Mouse (Mus musculus) midbrain, embryonic 14.5 days (tissue): ENCODE measurements around the gene Foxs1. TPM values are rescaled to one million over a fixed set of nuclear protein-coding genes. Genes with fewer than 3 reads are reported as not detected.
A peak's percentile ranks its signal among the peaks of the same experiment; 100 is the strongest.

Experiments
- ATAC-seq: fragments of 200-750 bp; cut with Nextera tagmentation; 2 replicates; pipeline ENCODE4 v1.8.0; 2017; ENCODE audit warnings: moderate number of reproducible peaks, moderate library complexity; ENCODE audit not compliant: low FRiP score, low TSS enrichment
- DNase-seq: peaks from one replicate; pipeline ENCODE4 v3.0.0-alpha.2; 2015
- H3K27ac ChIP-seq: fragments of 300-500 bp; sonication (generic); replicated peaks from 2 replicates; pipeline ENCODE4 v1.5.1; 2014; ENCODE audit warnings: mild to moderate bottlenecking, low read depth, low read length, moderate library complexity
- H3K27me3 ChIP-seq: fragments of 300-500 bp; sonication (generic); 2 replicates; pipeline ENCODE4 v1.6.1; 2014; ENCODE audit warnings: low read length, control low read depth, mixed read lengths; ENCODE audit not compliant: control insufficient read depth, insufficient read depth
- H3K36me3 ChIP-seq: fragments of 300-500 bp; sonication (generic); 2 replicates; pipeline ENCODE4 v1.6.1; 2014; ENCODE audit warnings: low read length, control low read depth; ENCODE audit not compliant: control insufficient read depth, insufficient read depth
- H3K4me1 ChIP-seq: fragments of 300-500 bp; sonication (generic); 2 replicates; pipeline ENCODE4 v1.6.1; 2014; ENCODE audit warnings: mild to moderate bottlenecking, antibody characterized with exemption, low read length, control low read depth; ENCODE audit not compliant: control insufficient read depth, insufficient read depth
- H3K4me2 ChIP-seq: fragments of 300-500 bp; sonication (generic); 2 replicates; pipeline ENCODE4 v1.6.1; 2014; ENCODE audit warnings: mild to moderate bottlenecking, low read length, moderate library complexity
- H3K4me3 ChIP-seq: fragments of 300-500 bp; sonication (generic); replicated peaks from 2 replicates; pipeline ENCODE4 v1.5.1; 2014; ENCODE audit warnings: low read depth, low read length
- H3K9ac ChIP-seq: fragments of 300-500 bp; sonication (generic); replicated peaks from 2 replicates; pipeline ENCODE4 v1.6.1; 2014; ENCODE audit warnings: mild to moderate bottlenecking, low read length, moderate library complexity
- H3K9me3 ChIP-seq: fragments of 300-500 bp; sonication (generic); 2 replicates; pipeline ENCODE4 v1.6.1; 2016; ENCODE audit warnings: low read length, control low read depth, mixed read lengths; ENCODE audit not compliant: control insufficient read depth
- WGBS: fragments of 180-500 bp; shearing (Covaris S2); extraction: QIAGEN DNeasy Blood & Tissue Kit; methylation state at CpG from one replicate; pipeline ENCODE4 v1.1.7; 2014; 5-methylcytosine and 5-hydroxymethylcytosine counted together
- polyA plus RNA-seq: library from polyadenylated mRNA; unstranded; fragments of >200 nt; fragmentation: Nextera tagmentation; extraction: Ambion mirVana; gene quantifications from 2 replicates; pipeline ENCODE4 v1.2.1, GENCODE M21; 2014

Gene Foxs1
- polyA plus RNA-seq, 1 experiment from 2014 or later: 4.7 TPM

GRCm38 (mm10) chr2:152950358-152951064 lies 17.5 kb upstream of the Foxs1 start:
- ATAC-seq: no peak
- peaks cover 17% of the 10 kb centered on the region; the same call in 1 of the 2 replicates for H3K4me1 ChIP-seq
- no peaks in the 10 kb centered on the region for H3K36me3 ChIP-seq
- H3K4me2 ChIP-seq: peak overlapping the region; percentile 85
- H3K27ac ChIP-seq: no peak overlapping the region
- no peak for DNase-seq
- H3K9ac ChIP-seq: peak overlapping the region; percentile 88; the same call in 1 of the 2 replicates
- H3K4me3 ChIP-seq: peak overlapping the region; percentile 78
- H3K9me3 ChIP-seq: no peaks in the 10 kb centered on the region
- peaks cover 9% of the 10 kb centered on the region; the same call in 1 of the 2 replicates for H3K27me3 ChIP-seq
- 36% methylated on average over 11 of the region's 11 CpGs for WGBS

- ATAC-seq: no peak
- Histone ChIP-seq H3K4me2 (no peak overlapping the region), H3K27me3 (peaks cover 28% of the 10 kb centered on the region), H3K27ac (no peak overlapping the region), H3K4me1 (peaks cover 12% of the 10 kb centered on the region; the same call in 1 of the 2 replicates), H3K9me3 (no peaks in the 10 kb centered on the region), H3K4me3 (no peak overlapping the region), H3K9ac (no peak overlapping the region), H3K36me3 (no peaks in the 10 kb centered on the region)
- DNase-seq: no peak
- 90% methylated on average over 5 of the region's 5 CpGs for WGBS
These were observed 15.5 kb upstream of the Foxs1 start for GRCm38 (mm10) chr2:152948438-152949020.

- Histone ChIP-seq H3K36me3 (no peaks in the 10 kb centered on the region), H3K27me3 (peaks cover 42% of the 10 kb centered on the region), H3K9me3 (no peaks in the 10 kb centered on the region), H3K4me2 (no peak overlapping the region), H3K4me1 (peaks cover 17% of the 10 kb centered on the region; the same call in 1 of the 2 replicates), H3K9ac (no peak overlapping the region), H3K27ac (no peak overlapping the region), H3K4me3 (no peak overlapping the region)
- WGBS: 56% methylated on average over 7 of the region's 7 CpGs
- no peak for ATAC-seq
- DNase-seq: no peak
These were observed 14.1 kb upstream of the Foxs1 start for GRCm38 (mm10) chr2:152947098-152947497.

GRCm38 (mm10) chr2:152944013-152944412 lies 11.0 kb upstream of the Foxs1 start:
- WGBS: 62% methylated on average over 9 of the region's 9 CpGs
- no peak overlapping the region for H3K4me3 ChIP-seq
- H3K36me3 ChIP-seq: no peaks in the 10 kb centered on the region
- H3K27ac ChIP-seq: no peak overlapping the region
- peaks cover 10% of the 10 kb centered on the region; the same call in 1 of the 2 replicates for H3K4me1 ChIP-seq
- no peak overlapping the region for H3K9ac ChIP-seq
- ATAC-seq (no peak), DNase-seq (no peak)
- H3K9me3 ChIP-seq: no peaks in the 10 kb centered on the region
- H3K27me3 ChIP-seq: peaks cover 46% of the 10 kb centered on the region
- H3K4me2 ChIP-seq: no peak overlapping the region

GRCm38 (mm10) chr2:152943568-152943967 lies 10.6 kb upstream of the Foxs1 start:
- H3K4me1 ChIP-seq: peaks cover 10% of the 10 kb centered on the region; the same call in 1 of the 2 replicates
- H3K27me3 ChIP-seq: peaks cover 46% of the 10 kb centered on the region
- H3K9me3 ChIP-seq: no peaks in the 10 kb centered on the region
- peak; percentile 58 for DNase-seq
- ATAC-seq: no peak
- 5% methylated on average over 8 of the region's 8 CpGs for WGBS
- H3K27ac ChIP-seq: no peak overlapping the region
- peak overlapping the region; percentile 43; the same call in 1 of the 2 replicates for H3K9ac ChIP-seq
- peak overlapping the region; percentile 41 for H3K4me3 ChIP-seq
- H3K4me2 ChIP-seq: peak overlapping the region; percentile 88
- no peaks in the 10 kb centered on the region for H3K36me3 ChIP-seq

- Histone ChIP-seq H3K4me2 (peak overlapping the region; percentile 88), H3K36me3 (no peaks in the 10 kb centered on the region), H3K4me3 (peak overlapping the region; percentile 41), H3K9ac (peak overlapping the region; percentile 43; the same call in 1 of the 2 replicates), H3K27me3 (peaks cover 46% of the 10 kb centered on the region), H3K9me3 (no peaks in the 10 kb centered on the region), H3K4me1 (peaks cover 10% of the 10 kb centered on the region; the same call in 1 of the 2 replicates), H3K27ac (no peak overlapping the region)
- under 1% methylated on average over 61 of the region's 65 CpGs for WGBS
- DNase-seq: peak; percentile 64
- no peak for ATAC-seq
These were observed 10.0 kb upstream of the Foxs1 start for GRCm38 (mm10) chr2:152942898-152943515.

- H3K27ac ChIP-seq: no peak overlapping the region
- no peak for ATAC-seq
- H3K4me1 ChIP-seq: peaks cover 10% of the 10 kb centered on the region; the same call in 1 of the 2 replicates
- H3K27me3 ChIP-seq: peaks cover 46% of the 10 kb centered on the region
- no peak for DNase-seq
- no peaks in the 10 kb centered on the region for H3K36me3 ChIP-seq
- no peak overlapping the region for H3K4me3 ChIP-seq
- no peak overlapping the region for H3K9ac ChIP-seq
- no peaks in the 10 kb centered on the region for H3K9me3 ChIP-seq
- 48% methylated on average over 7 of the region's 7 CpGs for WGBS
- no peak overlapping the region for H3K4me2 ChIP-seq
These were observed 8.8 kb upstream of the Foxs1 start for GRCm38 (mm10) chr2:152941776-152942175.

GRCm38 (mm10) chr2:152941106-152941505 lies 8.1 kb upstream of the Foxs1 start:
- no peak overlapping the region for H3K9ac ChIP-seq
- DNase-seq: no peak
- peaks cover 10% of the 10 kb centered on the region; the same call in 1 of the 2 replicates for H3K4me1 ChIP-seq
- H3K27ac ChIP-seq: no peak overlapping the region
- WGBS: 73% methylated on average over 6 of the region's 6 CpGs
- H3K36me3 ChIP-seq: no peaks in the 10 kb centered on the region
- ATAC-seq: no peak
- H3K9me3 ChIP-seq: no peaks in the 10 kb centered on the region
- H3K27me3 ChIP-seq: peaks cover 46% of the 10 kb centered on the region
- no peak overlapping the region for H3K4me3 ChIP-seq
- no peak overlapping the region for H3K4me2 ChIP-seq
